Mouse (Mus musculus) erythroblast, embryonic 14.5 days (primary cell): ENCODE data around the gene Ptk6.

Experiments used
- GATA1 ChIP-seq: IDR thresholded peaks from 2 replicates; pipeline ENCODE4 v1.6.1; 2012; ENCODE audit warnings: low read length, inconsistent platforms, mixed read lengths
- TAL1 ChIP-seq: IDR thresholded peaks from 3 replicates; pipeline ENCODE4 v1.6.1; 2012; ENCODE audit warnings: low read length, inconsistent platforms, mixed read lengths

DNA sequence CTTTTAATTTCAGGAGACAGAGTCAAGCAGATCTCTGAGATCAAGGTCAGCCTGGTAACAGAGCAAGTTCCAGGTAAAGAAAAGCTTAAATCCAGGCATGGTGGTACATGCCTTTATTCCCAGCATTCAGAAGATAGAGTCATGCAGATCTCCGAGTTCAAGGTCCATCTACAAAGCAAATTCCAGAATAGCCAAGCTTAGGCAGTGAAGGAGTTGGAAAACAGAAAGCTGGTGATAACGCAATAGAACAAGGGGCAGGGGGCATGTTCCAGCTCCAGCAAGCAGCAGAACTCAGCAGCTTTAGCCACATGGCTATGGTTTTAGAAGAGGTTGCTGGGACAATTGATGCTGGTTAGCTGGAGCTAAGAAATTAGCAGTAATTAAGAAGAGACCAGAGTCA lies 22.4 kb upstream of the Ptk6 start:
- TF ChIP-seq GATA1 (no peak), TAL1 (no peak)
